Mouse (Mus musculus): ENCODE measurements at regions not wholly inside any gene's neighbourhood (a gene's known extent, or its start where the extent isn't known, plus 50 kb on each side); places are given as distances from the start of the nearest gene placed in this dataset.

GRCm38 (mm10) chr9:35331241-35331680 is 63.6 kb downstream of the Rpusd4 start:
- TF ChIP-seq CTCF (conservative IDR thresholded peaks at IDR 0.05; ENCODE audit: insufficient read depth, insufficient read length, low read depth, low read length), result no peak
- TF ChIP-seq POLR2A (IDR thresholded peaks at IDR 0.05; ENCODE audit: low read depth, low read length), result no peak

Data from kidney, adult 2 months (tissue).